Mouse (Mus musculus) cerebellum, postnatal 10 days (tissue): ENCODE results near the gene Rras2.

ENCODE experiments used
- DNase-seq, 2 experiments: peaks; one replicate each; pipeline ENCODE4 v3.0.0; 2021; ENCODE audit warnings: mixed read lengths in 2 of 2

Rras2 gene

DNA sequence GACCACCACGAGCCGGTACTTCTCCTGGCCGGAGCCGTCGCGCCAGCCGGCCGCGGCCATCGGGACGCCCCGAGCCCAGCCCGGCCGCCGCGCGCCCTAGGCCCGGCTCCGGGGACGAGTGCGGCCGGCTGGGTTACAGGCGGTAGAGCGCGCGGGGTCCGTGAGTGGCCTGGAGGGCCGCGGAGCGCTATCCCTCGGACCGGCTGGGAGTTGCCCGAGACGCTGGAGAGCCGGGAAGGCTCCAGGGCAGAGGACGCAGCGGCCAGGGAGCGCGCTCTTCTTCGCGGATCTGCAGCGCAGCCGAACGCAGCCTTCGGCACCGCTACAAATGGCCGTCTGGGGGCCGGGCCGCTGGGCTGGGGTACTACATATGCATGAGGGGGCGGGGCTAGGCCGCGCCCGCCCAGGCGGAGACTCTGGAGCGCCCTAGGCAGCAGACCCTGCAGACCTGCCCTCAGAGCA lies at the start of gene Rras2:
Rras2 (minus strand) TSS at position 338 of the 462 bp plus-strand sequence.
- peak; percentile 94 to 96 for DNase-seq

DNA sequence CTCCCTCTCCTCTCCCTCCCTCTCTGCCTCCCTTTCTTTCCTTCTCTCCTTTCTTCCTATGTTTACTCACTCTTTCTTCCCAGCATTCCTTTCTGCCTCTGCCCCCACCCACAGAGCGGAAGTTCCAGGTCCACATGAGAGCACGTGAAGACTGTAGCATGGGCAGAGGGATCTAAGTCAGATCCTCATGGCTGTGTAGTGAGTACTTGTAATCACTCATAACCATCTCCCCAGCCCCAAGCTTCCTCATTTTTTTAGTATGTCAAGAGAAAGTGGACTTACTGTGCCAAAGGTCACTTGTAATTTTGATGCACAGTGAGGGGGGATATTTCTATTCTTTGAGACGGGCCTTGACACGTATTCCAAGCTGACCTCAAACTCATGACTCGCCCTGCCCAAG lies 45.4 kb upstream of the Rras2 start:
- DNase-seq: no peak

GRCm38 (mm10) chr7:114161101-114161500 lies 43.5 kb upstream of the Rras2 start:
- DNase-seq: no peak

GRCm38 (mm10) chr7:114157716-114158278 lies 40.2 kb upstream of the Rras2 start:
- DNase-seq: peak; percentile 37 to 44

GRCm38 (mm10) chr7:114156364-114156763 lies 38.8 kb upstream of the Rras2 start:
- peak; percentile 32 to 36 for DNase-seq

GRCm38 (mm10) chr7:114155053-114155865 lies 37.7 kb upstream of the Rras2 start:
- no peak for DNase-seq

DNA sequence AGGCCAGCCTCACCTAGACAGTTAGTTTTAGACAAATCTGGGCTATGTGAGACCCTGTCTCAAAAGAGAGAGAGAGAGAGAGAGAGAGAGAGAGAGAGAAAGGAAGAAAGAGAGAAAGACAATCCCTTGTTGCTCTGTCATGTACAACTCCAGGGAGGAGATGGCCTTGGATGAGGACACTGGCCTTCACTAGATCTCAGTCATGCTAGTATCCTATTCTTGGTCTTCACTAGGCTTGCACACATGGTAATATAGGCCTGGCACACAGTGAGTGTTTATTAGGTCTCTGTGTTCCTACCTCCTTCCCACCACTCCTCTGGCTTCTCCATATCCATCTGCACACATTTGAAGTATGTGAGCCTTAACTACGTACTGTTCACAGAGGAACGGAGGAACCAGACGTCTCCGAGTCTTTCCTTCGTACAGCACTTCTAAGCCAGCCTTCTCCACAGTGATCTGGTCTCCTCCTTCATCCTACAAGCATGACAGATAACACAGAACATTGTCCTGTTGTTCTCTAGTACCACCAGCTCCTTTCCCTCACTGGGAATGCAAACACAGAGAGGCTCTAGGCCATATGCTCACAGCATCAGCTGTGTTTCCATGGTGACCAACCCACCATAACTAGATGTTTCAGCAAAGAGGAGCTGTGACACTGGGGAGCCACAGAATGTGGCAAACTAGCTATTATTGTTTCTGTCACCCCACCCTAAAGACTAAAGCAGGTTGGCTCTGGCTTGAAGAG lies 33.6 kb upstream of the Rras2 start:
- peak; percentile 19 for DNase-seq

DNA sequence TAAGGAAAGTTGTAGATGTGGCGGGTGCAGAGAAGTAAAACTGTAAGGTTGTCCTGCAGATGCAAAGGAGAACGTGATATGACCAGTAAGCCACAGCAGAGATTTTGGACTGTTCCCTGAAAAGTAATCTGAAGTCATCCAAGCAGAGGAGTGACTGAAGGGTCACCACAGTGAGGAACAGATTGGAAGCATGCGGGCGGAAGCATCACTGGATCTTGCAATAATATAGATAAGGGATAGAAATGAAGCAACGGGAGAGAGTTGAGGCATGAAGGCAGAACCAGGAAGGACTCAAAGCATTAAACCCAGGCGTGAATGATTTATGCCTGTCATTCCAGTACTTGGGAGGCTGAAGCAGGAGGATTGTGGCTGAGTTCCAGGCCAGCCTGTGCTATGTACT lies 32.0 kb upstream of the Rras2 start:
- DNase-seq: no peak

- DNase-seq: no peak
These were observed 31.6 kb upstream of the Rras2 start for GRCm38 (mm10) chr7:114149135-114149534.

GRCm38 (mm10) chr7:114145841-114146240 lies 28.3 kb upstream of the Rras2 start:
- no peak for DNase-seq

GRCm38 (mm10) chr7:114142151-114142798 lies 24.7 kb upstream of the Rras2 start:
- no peak for DNase-seq

- DNase-seq: no peak
These were observed 22.4 kb upstream of the Rras2 start for GRCm38 (mm10) chr7:114140026-114140425.

DNA sequence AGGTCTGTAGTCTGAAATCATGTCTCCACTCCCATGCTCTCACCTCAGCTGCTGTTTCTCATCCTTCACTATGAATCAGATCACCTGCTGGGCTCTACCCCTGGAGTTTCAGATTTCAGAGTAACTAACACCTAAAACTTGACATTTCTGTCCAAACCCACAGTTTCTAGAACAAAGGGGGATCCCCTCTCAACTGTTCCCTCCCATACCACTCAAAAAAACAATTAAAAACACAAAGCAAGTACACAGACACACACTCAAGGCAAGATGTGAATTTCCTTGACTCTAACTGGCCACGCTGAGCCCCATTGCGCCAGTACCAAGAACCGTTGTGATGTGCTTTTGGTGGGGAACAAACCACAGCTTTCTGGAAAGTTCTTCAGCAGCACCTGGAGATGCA lies 21.8 kb upstream of the Rras2 start:
- no peak for DNase-seq

DNA sequence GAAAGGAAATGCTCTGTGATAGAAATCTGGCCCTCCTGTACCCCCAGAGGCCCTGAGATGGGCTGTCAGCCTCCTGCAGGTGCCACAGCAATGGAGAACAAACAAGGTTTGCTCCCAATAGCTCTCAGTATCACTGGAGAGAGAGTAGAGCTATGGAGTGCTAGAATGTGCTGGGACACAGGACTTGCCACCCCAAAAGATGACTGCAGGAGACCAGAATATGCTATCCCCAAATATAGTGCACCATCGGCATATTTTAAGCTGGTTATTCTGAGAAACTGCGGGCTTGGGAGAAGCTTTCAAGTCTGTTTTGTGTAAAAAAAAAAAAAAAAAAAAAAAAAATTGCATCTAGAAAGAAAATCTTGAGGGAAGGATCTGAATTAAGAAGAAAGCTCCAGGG lies 20.7 kb upstream of the Rras2 start:
- DNase-seq: no peak

DNA sequence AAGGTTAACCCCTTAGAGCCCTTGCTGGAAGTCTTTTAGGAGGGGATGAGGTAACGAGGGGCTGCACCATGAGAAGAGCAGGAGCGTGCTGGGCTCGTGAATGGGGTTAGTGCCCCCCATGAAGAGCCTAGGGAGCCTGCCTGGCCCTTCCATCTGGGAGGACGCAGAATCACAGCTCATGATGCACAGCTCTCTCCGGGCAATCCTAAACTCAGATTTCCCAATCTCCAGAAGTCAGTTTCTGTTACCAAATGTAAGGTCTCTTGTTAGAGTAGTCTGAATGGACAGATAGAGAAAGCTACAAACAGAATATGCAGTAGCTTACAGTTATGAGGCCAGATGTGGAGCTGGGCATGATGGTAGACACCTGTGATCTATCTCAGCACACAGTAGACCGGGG lies 17.6 kb upstream of the Rras2 start:
- DNase-seq: no peak

GRCm38 (mm10) chr7:114133957-114134356 lies 16.4 kb upstream of the Rras2 start:
- no peak for DNase-seq

- DNase-seq: no peak
These were observed 14.7 kb upstream of the Rras2 start for GRCm38 (mm10) chr7:114132316-114132715.

- DNase-seq: no peak
These were observed 11.7 kb upstream of the Rras2 start for GRCm38 (mm10) chr7:114129281-114129680.

- DNase-seq: no peak
These were observed 599 bp upstream of the Rras2 start for GRCm38 (mm10) chr7:114118180-114118579.

DNA sequence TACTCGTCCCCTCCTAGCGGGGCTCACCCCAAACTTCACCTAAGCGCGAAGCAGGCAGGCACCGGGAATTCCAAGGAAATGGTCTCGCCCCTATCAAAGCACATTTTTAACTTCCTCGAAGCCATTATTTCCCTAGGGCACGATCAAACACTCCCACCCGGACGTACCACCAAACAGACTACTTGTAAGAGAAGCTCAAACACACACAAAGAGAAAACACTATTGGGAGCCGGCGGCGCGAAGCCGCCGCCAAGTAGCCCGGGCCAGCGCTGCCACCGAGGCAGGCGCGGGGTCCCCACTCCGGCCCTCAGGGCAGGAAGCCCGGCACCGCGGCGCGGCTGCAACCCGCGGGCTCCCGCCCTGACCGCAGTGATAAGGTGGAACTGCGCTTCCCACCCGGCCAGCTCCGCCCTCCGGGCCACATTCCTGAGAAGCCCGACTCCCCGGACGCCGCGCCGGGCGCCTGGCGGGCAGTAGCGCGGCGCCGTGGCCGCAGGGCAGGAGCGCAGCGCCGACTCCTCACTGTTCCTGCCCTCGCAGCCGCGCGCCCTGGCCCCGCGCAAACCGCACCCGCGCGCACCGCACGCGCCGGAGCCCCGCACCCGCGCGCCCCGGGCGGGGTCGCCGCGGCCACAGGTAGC lies 750 bp downstream of the Rras2 start:
- peak; percentile 63 to 65 for DNase-seq

DNA sequence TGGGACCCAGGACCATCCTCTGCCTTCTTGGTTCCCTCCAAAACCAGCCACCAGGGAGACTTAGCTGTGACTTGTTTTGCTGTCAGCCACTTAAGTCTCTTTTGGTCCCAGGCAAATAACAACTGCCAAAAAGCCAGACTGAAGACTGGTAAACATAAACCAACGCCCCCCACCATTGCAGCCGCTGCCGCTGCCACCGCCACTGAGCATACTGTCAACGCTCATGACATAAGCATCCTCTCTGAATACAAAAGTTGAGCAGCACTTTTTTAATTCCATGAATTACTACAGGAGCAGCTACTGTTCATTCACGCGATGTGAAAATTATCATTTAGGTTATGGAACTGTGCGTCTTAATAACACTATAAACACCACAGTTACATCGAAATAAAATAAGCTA lies 1.6 kb downstream of the Rras2 start:
- DNase-seq: peak; percentile 9 to 12

DNA sequence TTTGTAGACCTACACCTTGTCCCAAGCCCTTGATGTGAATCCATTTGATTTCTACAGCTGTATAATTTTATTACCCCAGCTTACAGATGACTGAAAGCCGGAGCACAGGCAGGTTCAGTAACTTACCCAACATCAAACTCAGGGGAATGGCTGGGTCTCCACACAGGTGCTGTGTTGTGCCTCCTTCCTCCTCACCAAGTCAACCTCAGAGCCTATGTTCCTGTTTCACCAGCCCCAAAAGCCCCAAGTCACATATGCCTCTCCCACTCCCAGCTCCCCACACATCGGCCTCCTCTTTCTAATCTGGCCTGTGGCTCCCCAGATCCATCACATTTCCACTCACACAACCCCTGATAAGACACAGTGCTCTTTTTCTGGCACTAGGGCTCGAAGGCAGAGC lies 2.6 kb downstream of the Rras2 start:
- DNase-seq: no peak

DNA sequence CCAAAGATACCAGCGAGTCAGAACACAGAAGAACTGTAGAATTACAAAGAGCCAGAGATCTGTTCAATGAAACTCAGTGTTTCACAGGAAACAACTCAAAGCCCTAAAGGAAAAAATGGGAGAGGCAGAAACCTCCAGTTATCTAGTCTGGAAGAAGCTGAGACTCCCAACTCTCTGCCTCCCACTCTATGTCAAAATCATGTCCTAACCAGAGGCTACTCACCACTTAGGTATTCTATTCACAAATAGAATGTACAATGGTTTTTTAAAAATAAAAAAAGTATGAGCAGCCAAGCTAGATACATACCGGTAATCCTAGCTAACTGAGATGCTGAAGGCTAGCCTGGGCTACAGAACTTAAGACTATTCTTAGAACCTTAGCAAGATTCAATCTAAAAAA lies 3.3 kb downstream of the Rras2 start:
- no peak for DNase-seq
